Mouse (Mus musculus) thymus, postnatal 10 days (tissue): ENCODE results near the gene Rbm47.
"Not testable (repeated sequence)": the region's sequence is repeated elsewhere in the genome, so short reads cannot be mapped to it uniquely, and the experiment has no call there.

Experiments used
- DNase-seq, 2 experiments: peaks; one replicate each; pipeline ENCODE4 v3.0.0; 2021; ENCODE audit warnings: low spot score in 2 of 2

Gene Rbm47

GRCm38 (mm10) chr5:66028232-66028631, 144.7 kb downstream of the Rbm47 start:
- no peak for DNase-seq

DNA sequence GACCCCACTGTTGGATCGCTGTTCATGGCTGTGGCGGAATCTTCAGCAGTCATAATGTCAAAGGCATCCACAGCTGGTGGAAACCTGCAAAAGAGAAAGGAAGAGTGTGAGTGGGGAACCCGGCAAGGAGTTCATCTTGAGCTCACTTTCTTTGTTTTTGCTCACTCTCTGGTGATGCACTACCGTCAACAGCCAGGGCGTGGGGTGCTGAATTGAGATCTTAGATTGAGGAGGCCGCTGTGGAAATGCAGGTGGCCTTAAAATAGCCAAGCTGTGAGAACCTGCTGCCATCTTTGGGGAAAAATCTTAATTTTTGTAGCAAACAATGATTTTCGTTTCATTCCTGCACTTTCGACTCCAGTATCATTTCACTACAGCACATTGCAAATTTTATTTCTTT, 145.7 kb downstream of the Rbm47 start:
- DNase-seq, result no peak

DNA sequence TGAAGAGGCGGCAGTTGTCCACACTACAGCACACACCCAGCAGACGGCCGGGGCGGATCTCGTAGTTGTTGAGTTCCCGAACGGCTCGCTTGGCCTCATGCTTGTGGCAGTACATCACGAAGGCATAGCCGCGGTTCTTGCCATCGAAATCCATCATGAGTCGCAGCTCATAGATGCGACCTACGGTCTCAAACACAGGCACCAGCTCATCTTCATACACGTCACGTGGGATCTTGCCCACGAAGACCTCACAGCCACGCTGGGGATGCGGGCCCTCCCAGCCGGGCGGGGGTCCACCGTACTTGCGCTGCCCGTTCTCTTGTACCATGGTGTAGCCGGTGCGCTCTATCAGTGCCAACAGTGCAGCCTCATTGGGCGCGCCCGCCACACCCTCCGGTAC, 146.1 kb downstream of the Rbm47 start:
- DNase-seq, result no peak

- no peak for DNase-seq
These were observed 157.4 kb downstream of the Rbm47 start for GRCm38 (mm10) chr5:66015449-66015961.

GRCm38 (mm10) chr5:66014437-66014836, 158.5 kb downstream of the Rbm47 start:
- DNase-seq, result no peak

DNA sequence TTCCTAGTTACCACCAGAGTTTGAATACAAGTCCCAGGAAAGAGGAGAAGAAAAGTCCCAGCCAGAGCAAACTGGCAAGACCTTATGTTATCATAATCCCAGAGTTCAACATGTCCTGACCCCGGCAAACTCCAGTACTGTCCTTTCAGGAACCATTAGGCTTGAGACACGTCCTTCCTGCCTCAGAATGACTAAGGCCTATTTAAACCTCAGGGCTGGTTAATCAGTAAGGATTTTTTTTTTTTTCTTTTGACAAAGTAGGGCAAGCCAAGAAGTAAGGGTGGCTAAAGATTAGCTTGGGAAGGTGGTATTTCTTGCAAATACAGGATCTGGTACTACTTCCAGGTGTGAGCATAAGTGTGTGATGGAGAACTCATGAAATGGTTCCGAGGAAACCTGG, 158.9 kb downstream of the Rbm47 start:
- no peak for DNase-seq

- DNase-seq, result no peak
These were observed 164.5 kb downstream of the Rbm47 start for GRCm38 (mm10) chr5:66008245-66008967.

DNA sequence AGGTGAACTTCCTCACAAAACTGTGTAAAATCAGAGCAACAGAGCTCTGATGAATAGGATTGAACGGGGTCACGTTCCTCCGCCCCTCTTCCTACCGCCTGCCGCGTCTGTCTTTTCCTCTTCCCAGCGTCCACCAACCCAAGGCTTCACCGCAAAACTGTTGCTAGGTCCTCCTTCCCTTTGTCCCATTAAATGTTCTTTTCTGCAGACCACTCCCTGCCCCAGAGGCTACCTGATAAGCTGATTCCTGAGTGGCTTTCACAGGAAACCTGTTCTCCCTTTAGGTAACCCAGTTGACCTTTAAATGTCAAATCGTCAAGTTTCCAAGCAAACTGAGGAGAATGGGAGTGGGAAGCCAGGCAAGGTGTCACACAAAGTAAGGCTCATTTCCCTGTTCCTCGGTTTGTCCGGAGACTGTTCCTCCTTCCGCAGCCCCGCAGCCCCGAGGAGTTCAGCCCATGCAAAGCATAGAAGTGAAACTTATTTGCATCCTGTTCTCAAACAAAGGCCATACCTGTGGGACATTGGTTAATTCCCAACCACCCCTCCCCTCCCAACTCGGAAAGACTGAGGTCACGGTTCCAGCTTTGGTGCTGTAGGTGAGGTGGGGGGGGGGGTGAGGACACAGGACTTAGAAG, 167.8 kb downstream of the Rbm47 start:
- DNase-seq, result no peak

GRCm38 (mm10) chr5:66004134-66004925, 168.6 kb downstream of the Rbm47 start, which contains the start of gene 9130230L23Rik:
TSS of gene 9130230L23Rik (minus strand) at chr5:66004285.
- DNase-seq, result no peak

DNA sequence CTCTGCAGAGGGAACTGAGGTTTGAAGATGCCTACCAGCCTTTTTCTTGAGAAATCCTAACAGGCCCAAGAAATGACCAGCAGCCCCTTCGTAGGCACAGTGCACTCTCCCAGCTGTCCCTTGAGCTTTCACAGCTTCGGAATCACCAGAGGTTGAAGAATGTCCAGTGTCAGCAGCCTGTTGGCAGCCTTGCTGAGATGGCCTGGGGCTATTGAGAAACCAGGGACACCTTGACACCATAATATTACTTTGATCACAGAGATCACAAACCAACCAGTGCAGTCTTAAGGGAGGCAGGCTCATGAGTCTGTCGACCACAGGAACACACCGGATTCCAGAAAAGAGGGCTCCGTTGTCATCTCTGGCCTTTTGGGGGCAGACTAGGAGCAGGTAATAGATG, 171.7 kb downstream of the Rbm47 start:
- DNase-seq, result no peak

DNA sequence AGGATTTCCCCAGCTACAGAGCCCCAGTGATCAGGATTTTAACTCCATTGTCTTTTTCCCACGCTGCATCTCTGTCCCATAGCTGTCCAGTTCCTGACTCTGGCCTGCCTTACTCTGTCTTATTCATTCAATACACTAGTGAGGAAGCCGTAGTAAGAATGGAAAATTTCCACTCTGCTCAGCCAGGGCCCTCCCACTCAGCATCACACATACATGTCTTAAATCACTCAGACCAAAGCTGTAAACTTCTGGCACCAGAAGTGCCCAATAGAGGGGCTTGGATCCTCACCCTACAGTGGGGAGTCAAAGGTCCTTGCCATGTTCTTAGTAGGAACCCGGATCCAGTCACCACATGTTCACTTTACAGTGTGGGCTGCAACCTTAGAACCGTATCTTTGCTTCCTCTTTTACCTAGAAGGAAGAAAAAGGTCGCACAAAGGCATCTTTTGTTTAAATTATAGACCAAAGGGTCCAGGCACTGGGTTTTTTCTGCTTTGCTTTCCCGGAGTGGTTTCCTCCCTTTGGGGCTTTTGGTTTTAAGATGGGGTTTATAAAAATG, 172.3 kb downstream of the Rbm47 start:
- no peak for DNase-seq

DNA sequence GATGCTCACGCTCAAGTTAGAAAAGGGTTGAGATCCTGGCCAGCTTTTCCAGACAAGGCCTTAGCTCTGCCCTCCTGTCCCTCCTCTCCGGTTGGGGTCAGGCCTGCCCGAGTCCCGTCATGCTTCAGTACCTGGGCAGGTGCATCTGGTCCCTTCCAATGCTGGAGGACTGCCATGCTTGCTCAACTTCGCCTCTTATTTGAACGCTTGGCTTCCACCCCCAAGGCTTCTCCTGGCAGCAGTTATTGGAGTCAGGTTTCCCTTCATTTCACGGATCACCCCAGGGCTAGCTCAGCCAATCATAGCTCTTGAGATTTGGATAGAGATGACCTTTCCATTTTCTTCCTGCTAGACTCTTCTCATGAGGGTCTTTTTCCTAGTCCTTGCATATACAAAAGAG, 172.8 kb downstream of the Rbm47 start:
- DNase-seq, result no peak

DNA sequence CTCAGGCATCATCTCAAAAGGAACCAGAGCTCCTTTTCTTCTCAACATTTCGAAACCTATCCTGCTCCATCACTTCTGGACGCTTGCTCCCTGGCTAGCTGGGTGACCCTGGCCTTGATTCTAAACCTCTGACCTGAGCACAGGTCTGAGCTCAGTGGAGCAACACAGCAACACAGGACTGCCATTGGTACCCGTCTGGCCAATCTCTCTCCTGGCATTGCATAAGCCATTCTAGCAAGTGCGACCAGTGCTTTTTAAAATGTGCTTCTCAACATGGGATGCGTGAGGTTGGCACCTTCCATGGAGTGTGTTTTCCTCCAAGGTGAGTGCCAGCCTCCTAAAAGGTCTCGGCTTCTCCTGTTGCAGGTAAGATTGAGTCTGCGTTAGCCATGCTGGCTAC, 173.8 kb downstream of the Rbm47 start:
- no peak for DNase-seq

DNA sequence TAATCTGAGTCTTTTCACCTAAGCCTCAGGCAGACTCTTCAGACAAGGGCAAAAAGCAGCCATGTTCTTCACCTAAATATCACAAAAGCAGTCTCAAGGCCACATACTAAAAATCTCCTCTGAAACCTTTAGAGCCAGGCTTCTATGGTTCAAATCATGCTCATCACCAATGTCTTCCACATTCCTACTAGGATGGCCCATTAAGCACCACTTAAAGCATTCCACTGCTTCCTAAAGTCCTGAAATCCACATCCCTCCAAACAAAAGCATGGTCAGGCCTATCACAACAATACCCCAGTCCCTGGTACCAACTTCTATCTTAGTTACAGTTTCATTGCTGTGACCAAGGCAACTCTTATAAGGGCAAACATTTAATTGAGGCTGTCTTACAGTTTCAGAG, 175.1 kb downstream of the Rbm47 start:
- no peak for DNase-seq

GRCm38 (mm10) chr5:65994643-65995042, 178.3 kb downstream of the Rbm47 start:
- DNase-seq, result no peak

- DNase-seq, result no peak
These were observed 181.7 kb downstream of the Rbm47 start for GRCm38 (mm10) chr5:65991191-65991590.

GRCm38 (mm10) chr5:65987004-65987403, 185.9 kb downstream of the Rbm47 start:
- not testable (repeated sequence) for DNase-seq

GRCm38 (mm10) chr5:65986426-65986825, 186.5 kb downstream of the Rbm47 start:
- no peak for DNase-seq

DNA sequence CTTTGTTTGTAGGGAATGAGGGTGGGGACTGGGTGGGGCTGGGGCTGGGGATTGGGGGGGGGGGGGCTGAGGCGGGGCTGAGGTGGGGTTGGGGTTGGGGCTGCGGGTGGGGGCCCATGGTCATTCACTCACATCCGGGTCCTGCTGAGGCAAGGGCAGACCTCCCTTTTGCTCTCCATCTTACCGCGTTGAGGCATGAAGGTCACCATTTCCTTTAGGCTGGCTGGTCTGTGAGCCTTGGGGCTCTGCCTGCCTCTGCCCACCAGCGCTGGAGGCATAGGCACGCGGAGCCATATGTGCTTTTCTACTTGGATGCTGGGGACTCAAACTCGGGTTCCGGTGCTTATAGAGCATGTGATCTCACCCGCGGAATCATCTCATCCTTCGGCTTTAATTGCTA, 197.2 kb downstream of the Rbm47 start:
- DNase-seq, result no peak

GRCm38 (mm10) chr5:65973189-65973588, 199.7 kb downstream of the Rbm47 start:
- no peak for DNase-seq

GRCm38 (mm10) chr5:65968004-65968403, 204.9 kb downstream of the Rbm47 start:
- no peak for DNase-seq

DNA sequence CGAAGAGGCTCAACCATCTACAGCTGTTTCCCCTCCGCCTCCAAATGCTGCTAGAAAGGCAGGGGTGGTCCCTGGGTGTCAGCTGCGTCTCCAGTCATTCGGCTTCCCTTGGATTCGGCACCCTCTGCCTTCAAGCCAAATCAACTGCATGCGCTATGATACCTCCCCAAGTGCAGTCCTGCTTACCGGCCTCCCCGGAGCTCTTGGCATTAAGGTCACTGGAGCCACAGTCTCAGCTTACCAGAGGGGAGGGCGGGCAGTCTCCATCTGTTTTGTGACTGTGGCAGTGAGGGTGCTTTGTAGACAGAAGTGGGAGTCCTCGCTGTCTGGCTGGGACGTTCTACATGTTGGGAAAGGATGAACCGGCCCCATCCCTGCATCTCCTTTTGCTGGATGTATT, 205.8 kb downstream of the Rbm47 start:
- DNase-seq, result no peak
